Mouse (Mus musculus) left cerebral cortex, postnatal 36 days (tissue): ENCODE measurements around the gene Grb2. TPM values are rescaled to one million over a fixed set of nuclear protein-coding genes. Genes with fewer than 3 reads are reported as not detected.
"Not testable (repeated sequence)": the region's sequence is repeated elsewhere in the genome, so short reads cannot be mapped to it uniquely, and the experiment has no call there.

Experiments used
- DNase-seq, 2 experiments: peaks; one replicate each; pipeline ENCODE4 v3.0.0; 2021 to 2022; ENCODE audit warnings: low spot score in 2 of 2, mixed read lengths in 1 of 2
- intact Hi-C: fragments of 180-260 bp; cut with DNase I; formaldehyde crosslinking; loops from one replicate; pipeline ENCODE4 v1.15.1; 2025
- total RNA-seq, 2 experiments: library from RNA; stranded (reverse); gene quantifications; 2 replicates each; pipeline ENCODE4 v1.2.3; 2021

Gene Grb2
- total RNA-seq, 2 experiments from 2014 or later = 175 to 190 TPM

DNA sequence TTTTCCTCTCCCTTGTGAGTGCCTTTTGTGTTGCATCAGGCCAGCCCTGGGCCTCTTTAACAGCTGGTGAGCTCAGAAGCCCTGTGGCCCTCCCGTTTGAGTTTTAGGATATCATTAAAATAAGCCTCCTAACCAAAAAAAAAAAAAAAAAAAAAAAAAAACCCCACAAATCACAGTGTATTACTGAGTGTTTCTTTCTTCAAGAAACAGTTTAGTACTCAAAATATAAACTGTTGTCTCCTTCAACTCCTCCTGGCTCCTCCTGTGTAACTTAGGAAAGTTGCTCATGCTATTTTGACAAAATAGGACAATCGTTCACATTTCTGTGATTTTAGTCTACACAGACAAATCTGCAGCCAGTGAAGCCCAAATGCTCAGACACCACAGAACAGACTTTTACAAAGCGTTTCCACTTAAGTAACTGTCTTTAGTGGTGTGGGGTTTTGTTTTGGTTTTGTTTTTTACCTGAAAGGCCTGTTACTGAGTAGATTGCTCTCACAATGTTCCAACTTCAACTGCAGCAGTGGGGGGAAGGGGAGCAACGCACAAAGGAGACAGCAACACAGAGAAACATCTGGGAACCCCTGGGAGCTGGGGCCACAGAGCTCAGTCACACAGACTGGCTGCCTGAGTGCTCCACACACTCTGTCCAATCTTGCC is 44.6 kb downstream of the Grb2 start:
- intact Hi-C loops = no loop called here
- DNase-seq = no peak

DNA sequence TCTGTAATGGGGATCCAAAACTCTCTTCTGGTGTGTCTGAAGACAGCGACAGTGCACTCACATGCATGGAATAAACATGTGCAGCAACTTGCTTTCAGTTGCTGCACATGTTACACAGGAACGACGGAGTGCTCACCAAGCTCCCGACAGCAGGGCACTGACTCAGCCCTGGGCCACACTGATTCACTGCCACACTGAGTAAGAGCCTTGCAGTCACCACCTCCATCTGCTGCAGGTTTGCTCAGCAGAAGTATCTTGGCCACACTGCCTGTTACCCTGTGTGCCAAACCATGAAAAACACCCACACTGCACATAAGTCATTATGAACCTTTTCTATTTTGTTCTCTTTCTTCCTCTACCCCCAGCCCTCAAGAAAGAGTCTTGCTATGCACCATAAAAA is 48.0 kb downstream of the Grb2 start:
- peak; percentile 40 to 63 for DNase-seq
- intact Hi-C loops = no loop called here

DNA sequence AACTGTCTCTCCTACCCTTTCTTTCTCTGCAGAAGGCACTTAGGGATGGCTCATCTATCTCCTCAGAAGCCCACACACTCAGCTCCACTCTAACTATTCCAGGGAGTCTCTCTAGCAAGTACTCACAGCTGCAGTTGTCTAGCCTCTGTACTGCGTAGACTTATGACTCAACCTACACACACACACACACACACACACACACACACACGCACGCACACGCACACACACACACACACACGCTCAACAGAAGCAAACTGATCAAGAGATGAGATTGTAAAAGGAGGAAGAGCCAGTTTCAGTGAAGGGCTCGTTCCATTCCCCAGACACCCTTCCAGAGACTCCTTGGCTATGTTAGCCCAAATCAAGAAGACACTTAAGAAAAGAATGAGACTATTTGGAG is 49.9 kb downstream of the Grb2 start:
- DNase-seq = peak; percentile 35 to 37
- intact Hi-C loops = no loop called here

DNA sequence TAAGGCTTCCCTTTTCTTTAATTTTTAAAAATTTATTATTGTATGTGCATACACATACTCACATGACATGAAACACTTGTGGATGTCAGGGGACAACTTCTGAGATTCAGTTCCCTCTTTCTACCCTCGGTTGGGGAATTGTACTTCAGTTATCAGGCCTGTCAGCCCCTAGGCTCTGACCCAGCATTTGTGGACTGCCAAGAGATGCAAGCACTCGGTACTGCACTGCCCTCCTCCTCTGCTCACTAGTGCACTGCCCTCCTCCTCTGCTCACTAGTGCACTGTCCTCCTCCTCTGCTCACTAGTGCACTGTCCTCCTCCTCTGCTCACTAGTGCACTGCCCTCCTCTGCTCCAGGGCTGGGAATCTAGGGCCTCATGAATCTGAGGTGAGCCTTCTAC is 54.3 kb downstream of the Grb2 start:
- intact Hi-C loops = no loop called here
- no peak for DNase-seq

DNA sequence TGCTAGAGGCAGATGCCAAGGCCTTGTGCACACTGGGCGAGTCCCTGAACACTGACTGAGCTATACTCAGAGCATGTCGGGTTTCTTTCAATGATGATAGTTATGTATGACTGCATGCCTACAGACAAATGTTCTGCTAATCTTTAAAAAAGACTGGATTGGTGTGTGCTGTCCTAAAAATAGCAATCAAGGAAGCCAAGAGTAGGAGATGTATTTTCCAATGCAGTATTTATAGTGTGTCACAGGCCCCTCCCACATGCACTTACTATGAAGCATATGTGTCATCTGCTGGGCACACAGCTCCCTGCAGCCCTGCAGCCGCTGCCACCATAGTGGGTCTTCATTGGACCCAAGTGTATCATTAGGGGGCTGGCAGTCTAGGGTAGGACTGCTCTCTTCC is 55.2 kb downstream of the Grb2 start:
- intact Hi-C loops = no loop called here
- DNase-seq = peak in 1 of 2 experiments; percentile 40

DNA sequence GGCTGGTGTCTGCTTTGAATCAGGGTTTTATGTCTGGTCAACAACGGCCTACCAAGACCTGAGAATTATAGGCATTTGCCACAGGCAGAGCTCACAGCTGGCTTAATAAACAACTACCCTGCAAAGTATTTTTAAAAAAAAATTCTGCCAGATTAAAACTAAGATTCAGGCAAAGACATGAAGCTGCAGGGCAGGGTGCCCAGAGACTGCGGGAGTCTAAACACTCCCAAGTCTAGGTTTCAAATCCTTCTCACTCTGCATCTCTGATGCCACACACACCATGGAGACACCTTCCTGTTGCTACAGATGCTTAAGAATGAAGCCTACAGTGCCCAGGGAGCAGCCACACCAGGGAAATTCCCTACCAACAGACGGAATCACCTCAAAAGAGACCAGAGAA is 56.7 kb downstream of the Grb2 start:
- intact Hi-C loops = no loop called here
- DNase-seq = no peak

DNA sequence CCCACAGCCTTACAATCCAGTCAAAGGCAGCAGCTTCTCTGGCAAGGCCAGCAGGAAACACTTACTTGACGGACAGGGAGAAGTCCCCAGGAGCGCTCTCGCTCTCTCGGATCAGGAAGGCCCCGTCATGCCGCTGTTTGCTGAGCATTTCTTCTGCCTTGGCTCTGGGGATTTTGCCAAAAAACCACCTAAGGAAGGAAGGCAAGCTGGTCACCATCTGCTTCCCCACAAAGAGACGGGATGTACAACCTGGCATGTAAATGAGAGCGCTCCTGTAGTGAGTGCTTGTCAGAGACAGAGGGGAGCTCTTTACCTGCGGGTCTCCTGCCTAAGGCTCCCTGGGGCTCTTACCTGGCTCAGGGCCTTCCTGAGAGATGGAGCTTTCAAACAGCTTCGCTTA is 58.7 kb downstream of the Grb2 start:
- intact Hi-C loops = loop anchor here (2.0 to 5.0 kb wide), 2 partner anchors 59 to 163 kb away; partner anchors contain the start of genes Caskin2, Grb2 and Tsen54
- DNase-seq = peak; percentile 53 to 59

DNA sequence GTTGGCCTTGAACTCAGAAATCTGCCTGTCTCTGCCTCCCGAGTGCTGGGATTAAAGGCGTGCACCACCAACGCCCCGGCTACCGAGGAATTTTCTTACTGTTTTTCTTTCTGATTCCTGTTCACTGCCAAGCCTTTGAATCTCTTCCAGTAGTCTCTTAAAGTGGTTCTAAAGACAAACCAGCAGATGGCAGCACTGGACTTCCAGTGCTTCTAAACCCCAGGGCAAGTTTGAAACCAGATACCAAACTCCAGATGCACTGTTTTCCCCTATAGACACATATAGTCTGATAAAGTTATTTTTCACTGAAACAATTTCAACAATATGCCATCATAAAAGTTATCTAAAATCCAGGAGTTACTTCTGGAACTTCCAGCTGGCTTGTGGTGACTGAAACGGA is 60.9 kb downstream of the Grb2 start:
- intact Hi-C loops = loop anchor here (5.0 kb wide), 1 partner anchor 165 kb away; the partner anchor contains the start of genes Caskin2 and Tsen54
- peak in 1 of 2 experiments; percentile 32 for DNase-seq

DNA sequence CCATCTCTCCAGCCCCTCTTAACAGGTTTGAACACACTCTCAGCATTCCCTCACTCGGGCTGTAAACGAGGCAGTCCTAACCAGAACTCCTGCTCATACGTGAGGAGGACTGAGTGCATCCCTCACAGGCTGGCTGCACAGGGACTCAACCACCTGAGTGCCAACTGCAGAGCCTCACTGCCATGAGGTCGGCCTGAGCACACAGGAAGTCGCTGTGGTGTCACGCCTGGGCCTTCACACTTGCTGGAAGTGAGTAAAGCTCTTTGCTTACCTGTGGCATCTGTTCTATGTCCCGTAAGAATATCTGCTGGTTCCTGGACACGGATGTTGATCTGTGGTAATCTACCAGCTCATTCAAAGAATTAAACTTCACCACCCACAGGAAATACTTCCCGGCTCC is 62.0 kb downstream of the Grb2 start:
- intact Hi-C loops = loop anchor here (1.0 to 5.0 kb wide), 2 partner anchors 68 to 166 kb away; partner anchors contain the start of genes Caskin2 and Tsen54
- no peak for DNase-seq

DNA sequence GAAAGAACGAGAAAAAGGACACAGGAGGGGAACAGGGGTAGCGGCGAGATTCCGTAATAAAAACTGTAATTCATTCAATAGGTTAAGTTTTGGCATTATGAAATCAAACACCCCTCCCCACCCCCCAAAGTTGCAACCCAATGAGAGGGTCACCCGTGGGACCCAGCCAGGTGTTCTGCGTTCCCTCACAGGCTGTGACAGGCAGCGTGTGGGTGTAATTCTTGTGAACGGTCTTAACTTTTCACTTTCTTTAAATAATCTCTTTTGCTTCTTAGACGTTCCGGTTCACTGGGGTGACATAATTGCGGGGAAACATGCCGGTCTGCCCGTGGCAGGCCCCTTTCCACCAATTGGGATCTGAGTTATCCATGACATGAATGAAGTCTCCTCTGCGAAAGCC is 62.9 kb downstream of the Grb2 start:
- not testable (repeated sequence) for DNase-seq
- intact Hi-C loops = loop anchor here (5.0 kb wide), 1 partner anchor 167 kb away; the partner anchor contains the start of genes Caskin2 and Tsen54

DNA sequence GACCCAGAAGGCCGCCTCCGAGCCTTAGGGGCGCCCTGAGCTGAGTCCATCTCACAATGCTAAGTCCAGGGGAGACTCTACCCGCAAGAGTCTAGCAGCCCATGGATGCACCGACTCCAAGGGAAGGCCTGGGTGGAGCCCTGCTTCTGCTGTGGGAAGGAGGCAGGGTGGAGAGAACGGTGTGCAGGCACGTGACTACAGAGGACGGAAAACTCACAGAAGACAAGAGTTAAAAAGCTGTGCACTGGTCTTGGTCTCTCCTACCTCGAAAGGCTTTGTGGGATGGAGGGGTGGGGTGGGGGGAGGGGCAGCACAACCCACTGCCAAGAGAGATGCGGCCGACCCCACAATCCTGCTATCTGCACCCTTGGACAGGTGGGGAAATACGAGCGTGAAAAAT is 64.1 kb downstream of the Grb2 start:
- DNase-seq = no peak
- intact Hi-C loops = no loop called here

DNA sequence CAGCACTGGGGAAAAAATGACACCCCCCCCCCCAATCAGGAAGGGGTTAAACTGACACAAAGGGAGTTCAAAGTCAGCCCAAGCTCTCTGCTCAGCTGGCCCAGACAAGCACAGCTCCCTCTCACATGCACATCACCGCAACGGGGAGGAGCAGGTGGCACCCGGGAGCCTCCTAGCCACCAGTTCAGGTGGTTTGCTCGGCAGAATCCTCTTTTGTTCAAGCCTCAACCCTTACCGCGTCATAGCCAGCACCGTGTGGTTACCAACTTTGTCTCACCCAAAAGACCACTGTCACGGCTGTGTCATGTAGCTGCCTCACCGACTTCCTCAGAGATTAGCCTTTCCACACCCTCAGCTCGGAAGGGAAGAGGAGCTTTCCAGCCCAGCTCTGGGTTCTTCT is 65.1 kb downstream of the Grb2 start:
- intact Hi-C loops = no loop called here
- no peak for DNase-seq

DNA sequence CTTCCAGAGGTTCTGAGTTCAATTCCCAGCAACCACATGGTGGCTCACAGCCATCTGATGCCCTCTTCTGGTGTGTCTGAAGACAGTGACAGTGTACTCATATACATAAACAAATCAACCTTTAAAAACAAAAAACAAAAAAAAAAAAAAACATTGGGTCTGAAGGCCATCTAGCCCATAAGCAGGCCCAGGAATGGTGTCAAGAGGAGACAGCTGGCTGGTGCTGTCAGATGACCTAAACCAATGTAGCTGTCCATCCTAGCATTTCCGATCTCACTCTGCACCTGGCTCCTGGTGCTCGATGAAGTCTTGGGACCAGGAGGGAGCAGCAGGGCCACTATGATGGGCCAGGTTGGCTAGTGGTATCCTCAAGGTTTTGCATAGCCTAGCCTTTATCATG is 65.7 kb downstream of the Grb2 start:
- no peak for DNase-seq
- intact Hi-C loops = no loop called here

DNA sequence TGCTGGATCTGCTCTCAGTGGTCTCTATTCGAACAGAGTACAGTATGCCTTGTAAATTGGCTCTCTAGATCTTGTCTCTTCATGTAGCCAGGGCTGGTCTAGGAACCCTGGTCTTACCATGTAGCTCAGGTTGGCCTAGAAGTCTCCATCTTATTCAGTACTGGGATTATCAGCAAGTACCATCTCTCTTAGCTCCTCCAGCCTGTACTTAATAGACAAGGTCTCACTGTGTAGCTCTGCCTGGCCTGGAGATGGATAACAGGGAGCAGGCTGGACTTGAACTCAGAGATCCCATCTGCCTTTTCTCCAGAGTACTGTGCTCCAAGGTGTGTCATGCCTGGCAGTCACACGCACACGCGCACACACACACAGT is 66.7 kb downstream of the Grb2 start:
- intact Hi-C loops = no loop called here
- DNase-seq = no peak

DNA sequence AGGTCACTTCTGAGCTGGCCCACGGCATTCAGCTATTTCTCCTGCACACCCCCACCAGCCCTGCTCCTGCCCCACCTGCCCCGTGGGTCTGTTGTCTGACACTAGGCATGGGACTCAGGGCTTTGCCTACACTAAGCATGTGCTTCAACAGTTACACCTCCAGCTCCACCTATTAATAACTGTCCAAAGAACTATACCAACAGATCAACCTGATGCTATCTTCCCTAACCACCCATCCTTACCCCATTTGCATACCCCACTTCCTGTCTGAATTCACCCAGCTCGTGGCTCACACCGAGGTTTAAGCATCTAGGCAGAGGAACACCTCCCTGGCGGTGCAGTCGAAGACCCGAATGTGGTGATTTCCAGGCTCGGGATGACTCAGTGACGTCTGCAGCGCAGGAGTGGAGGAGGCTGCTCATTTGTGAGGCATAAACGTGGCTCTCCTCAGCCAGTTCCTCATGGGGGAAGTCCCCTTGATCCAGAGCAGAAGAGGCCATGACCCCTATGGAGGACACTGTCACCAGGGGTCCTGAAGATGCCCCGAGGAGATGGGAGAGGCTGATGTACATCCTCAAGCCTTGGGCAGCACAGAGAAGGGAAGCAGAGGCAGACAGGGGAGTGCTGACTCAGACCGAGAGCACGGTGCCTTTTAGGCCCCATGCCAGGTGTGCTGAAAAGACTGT is 67.3 kb downstream of the Grb2 start:
- peak in 1 of 2 experiments; percentile 33 for DNase-seq
- intact Hi-C loops = no loop called here

DNA sequence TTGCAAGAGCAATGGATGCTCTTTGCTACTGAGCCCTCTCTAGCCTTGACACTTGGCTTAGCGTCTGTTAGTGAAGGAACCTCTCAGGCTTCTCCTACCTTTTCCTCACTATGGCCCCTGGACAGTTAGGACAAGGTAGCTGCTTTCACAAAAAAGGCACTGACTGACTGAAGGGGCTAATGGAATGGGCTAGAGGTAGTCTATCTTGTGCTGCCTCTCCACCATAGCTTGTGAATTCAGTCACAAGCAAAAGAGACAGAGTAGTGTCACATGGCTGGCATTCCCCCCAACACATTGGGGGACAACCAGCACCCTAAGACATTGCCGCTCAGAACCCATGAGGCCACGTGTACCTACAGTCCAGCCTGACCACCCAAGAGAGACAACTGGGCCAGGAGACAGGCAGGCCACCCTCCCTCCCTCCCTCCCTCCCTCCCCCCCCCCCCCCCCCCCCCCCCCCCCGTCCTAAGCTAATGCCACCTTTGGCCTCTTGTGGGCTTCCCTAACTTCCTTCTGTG is 68.0 kb downstream of the Grb2 start:
- intact Hi-C loops = no loop called here
- no peak for DNase-seq

DNA sequence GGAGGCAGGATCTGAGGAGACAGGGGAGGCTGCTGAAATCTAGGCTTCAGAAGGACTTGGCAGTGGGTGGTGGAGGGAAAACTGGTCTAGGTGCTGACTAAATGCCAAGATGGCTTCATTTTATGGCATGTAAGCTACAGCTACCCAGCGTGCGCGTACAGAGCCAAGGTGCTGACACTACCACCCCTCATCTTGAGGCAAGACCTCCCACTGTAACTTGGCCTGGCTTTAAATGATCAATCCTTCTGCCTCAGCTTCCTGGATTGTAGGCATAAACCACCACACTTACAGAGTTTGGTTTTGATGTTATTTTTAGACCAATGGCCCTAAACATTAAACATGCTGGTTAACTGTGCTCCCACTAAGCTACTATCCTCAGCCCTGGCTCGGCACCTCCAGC is 68.9 kb downstream of the Grb2 start:
- no peak for DNase-seq
- intact Hi-C loops = no loop called here

DNA sequence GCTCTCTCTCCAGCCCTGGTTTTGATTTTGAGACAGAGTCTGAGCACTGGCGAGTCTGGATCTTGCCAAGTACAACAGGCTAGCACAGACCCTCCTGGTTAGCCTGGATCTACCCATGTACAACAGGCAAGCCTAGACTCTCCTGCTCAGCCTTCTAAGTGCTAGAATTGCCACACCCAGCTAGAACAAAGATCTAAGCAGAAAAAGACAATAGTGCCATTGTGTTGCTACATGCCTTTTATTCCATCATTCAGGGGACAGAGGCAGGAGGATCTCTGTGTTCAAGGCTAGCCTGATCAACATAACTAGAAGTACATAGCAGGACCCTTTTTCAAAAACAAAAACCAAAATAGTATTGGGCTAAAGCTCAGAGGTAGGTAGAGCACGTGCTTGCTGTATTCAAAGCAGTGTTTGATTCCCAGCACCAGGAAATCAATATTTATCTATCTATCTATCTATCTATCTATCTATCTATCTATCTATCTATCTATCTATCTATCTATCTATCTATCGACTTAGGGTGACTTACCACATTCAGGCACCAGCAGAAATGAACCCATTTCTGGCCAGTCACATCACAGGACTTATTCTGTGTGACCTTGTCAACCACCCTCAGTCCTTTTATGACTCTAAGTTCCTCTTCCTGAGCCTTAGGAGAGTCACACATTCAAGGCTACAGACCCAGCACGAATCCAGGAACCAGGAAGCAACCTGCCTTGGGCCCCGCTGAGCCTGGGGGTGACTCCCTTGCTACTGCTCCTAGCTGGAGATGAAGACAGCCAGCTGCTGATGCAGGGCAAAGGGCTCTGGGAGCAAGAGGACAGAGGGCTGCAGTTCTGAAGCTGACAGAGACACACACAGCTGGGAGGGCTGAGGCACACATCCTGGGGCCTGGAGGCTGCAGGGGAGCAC is 69.6 kb downstream of the Grb2 start:
- DNase-seq = no peak
- intact Hi-C loops = no loop called here

DNA sequence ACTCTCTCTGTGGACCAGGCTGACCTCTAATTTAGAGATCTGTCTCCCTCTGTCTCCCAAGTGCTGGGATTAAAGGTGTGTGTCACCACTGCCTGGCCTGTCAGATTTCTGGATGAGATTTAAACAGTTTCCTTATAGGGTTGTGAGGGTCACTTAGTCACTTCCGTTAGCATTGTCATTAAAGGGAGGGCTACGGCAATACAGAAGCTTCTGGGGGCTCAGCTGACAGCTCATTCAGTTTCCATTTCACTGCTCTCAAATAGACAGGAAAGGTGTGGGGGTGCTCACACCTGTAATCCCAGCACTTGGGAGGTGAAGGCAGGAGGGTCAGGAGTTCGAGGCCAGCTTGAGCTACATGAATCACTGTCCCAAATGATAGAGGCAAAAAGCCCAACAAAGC is 71.4 kb downstream of the Grb2 start:
- intact Hi-C loops = no loop called here
- DNase-seq = no peak

DNA sequence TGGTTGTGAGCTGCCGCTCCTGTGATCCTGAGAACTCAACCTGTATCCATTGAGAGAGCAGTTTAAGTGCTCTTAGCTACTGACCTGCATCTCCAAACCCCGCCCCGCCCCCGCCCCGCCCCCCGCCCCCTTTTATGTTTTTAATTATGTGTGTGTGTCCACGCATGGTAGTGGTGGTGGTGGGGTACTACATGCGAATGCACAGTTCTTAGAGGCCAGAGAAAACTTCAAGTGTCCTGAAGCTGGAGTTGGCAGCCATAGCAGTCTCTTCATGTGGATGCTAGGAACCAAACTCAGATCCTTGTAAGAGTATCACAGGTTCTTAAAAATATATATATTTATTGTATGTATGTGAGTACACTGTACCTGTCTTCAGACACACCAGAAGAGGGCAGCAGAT is 72.9 kb downstream of the Grb2 start:
- intact Hi-C loops = no loop called here
- no peak for DNase-seq
